Mouse (Mus musculus) forebrain, embryonic 11.5 days (tissue): Measurements from ENCODE around the gene Ssxb5. TPM values are rescaled to one million over a fixed set of nuclear protein-coding genes. Genes with fewer than 3 reads are reported as not detected.
A peak's percentile ranks its signal among the peaks of the same experiment; 100 is the strongest.
"Not testable (repeated sequence)": the region's sequence is repeated elsewhere in the genome, so short reads cannot be mapped to it uniquely, and the experiment has no call there.

ENCODE experiments used
- ATAC-seq: fragments of 200-750 bp; cut with Nextera tagmentation; replicated peaks from 2 replicates; pipeline ENCODE4 v1.8.0; 2017; ENCODE audit warnings: moderate TSS enrichment; ENCODE audit not compliant: low FRiP score
- DNase-seq: peaks from one replicate; pipeline ENCODE4 v3.0.0-alpha.2; 2017; ENCODE audit warnings: low spot score
- H3K27ac ChIP-seq: fragments of 300-500 bp; sonication (generic); 2 replicates; pipeline ENCODE4 v1.5.1; 2014; ENCODE audit warnings: low read depth, low read length
- H3K27me3 ChIP-seq: fragments of 300-500 bp; sonication (generic); 2 replicates; pipeline ENCODE4 v1.6.1; 2014; ENCODE audit warnings: mild to moderate bottlenecking, low read length, mixed read lengths; ENCODE audit not compliant: control insufficient read depth, insufficient read depth
- H3K36me3 ChIP-seq: fragments of 300-500 bp; sonication (generic); 2 replicates; pipeline ENCODE4 v1.6.1; 2014; ENCODE audit warnings: mild to moderate bottlenecking, low read length, moderate library complexity, mixed read lengths; ENCODE audit not compliant: control insufficient read depth, insufficient read depth
- H3K4me1 ChIP-seq: fragments of 300-500 bp; sonication (generic); replicated peaks from 2 replicates; pipeline ENCODE4 v1.6.1; 2014; ENCODE audit warnings: low read length, mixed read lengths; ENCODE audit not compliant: control insufficient read depth, insufficient read depth
- H3K4me2 ChIP-seq: fragments of 300-500 bp; sonication (generic); 2 replicates; pipeline ENCODE4 v1.6.1; 2014; ENCODE audit warnings: low read depth, mild to moderate bottlenecking, low read length, moderate library complexity, mixed read lengths; ENCODE audit not compliant: severe bottlenecking
- H3K4me3 ChIP-seq: fragments of 300-500 bp; sonication (generic); 2 replicates; pipeline ENCODE4 v1.5.1; 2014; ENCODE audit warnings: low read depth, low read length
- H3K9ac ChIP-seq: fragments of 300-500 bp; sonication (generic); 2 replicates; pipeline ENCODE4 v1.6.1; 2014; ENCODE audit warnings: low read length
- H3K9me3 ChIP-seq: fragments of 300-500 bp; sonication (generic); 2 replicates; pipeline ENCODE4 v1.6.1; 2016; ENCODE audit warnings: low read length, mixed read lengths; ENCODE audit not compliant: control insufficient read depth
- WGBS: fragments of 180-500 bp; shearing (Covaris S2); extraction: QIAGEN DNeasy Blood & Tissue Kit; methylation state at CpG from one replicate; pipeline ENCODE4 v1.1.7; 2014; 5-methylcytosine and 5-hydroxymethylcytosine counted together
- polyA plus RNA-seq: library from polyadenylated mRNA; unstranded; fragments of >200 nt; fragmentation: Nextera tagmentation; extraction: Ambion mirVana; gene quantifications from 2 replicates; pipeline ENCODE4 v1.2.1, GENCODE M21; 2014

The Ssxb5 gene
- polyA plus RNA-seq: not detected in 2 replicates

GRCm38 (mm10) chrX:8803391-8803790, at the start of gene Ssxb5:
Gene Ssxb5 (plus strand): TSS chrX:8803691.
- not testable (repeated sequence) for H3K4me3 ChIP-seq, H3K27me3 ChIP-seq, H3K4me2 ChIP-seq, H3K4me1 ChIP-seq, DNase-seq, ATAC-seq, H3K9ac ChIP-seq, H3K27ac ChIP-seq, H3K9me3 ChIP-seq, H3K36me3 ChIP-seq
- WGBS: 78% methylated on average over 4 of the region's 4 CpGs

GRCm38 (mm10) chrX:8832043-8832442, 28.6 kb downstream of the Ssxb5 start:
- H3K27me3 ChIP-seq: no peaks in the 10 kb centered on the region
- H3K9me3 ChIP-seq: no peaks in the 10 kb centered on the region
- no peak for ATAC-seq
- H3K9ac ChIP-seq: no peak overlapping the region
- H3K4me2 ChIP-seq: no peak overlapping the region
- DNase-seq: peak; percentile 47
- H3K27ac ChIP-seq: no peak overlapping the region
- H3K36me3 ChIP-seq: no peaks in the 10 kb centered on the region
- H3K4me1 ChIP-seq: no peaks in the 10 kb centered on the region
- no peak overlapping the region for H3K4me3 ChIP-seq

DNA sequence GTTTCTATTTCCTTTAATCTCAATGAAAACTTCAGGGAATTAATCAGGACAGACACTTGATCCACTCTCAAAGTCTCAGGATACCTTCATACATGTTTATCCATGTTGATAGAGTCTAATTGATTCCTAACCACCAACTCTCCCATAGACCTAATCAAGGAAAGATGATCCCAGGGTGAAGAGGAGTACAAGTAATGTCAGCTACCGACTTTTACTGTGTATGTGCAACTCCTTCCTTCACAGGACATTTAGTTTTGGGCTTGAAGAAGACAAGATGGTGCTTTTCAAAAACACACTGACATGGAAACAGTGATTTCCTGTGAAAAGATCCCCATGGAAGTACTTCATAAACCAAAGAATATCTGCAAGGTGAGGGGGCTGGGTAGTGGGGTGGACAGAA, 40.2 kb downstream of the Ssxb5 start, which contains the start of gene Gm6592:
Gene Gm6592, plus strand, starts transcription at position 301 of the 400 bp plus-strand sequence.
- H3K9me3 ChIP-seq: no peaks in the 10 kb centered on the region
- WGBS: 77% methylated on average over 1 of the region's 1 CpGs
- H3K36me3 ChIP-seq: no peaks in the 10 kb centered on the region
- H3K27ac ChIP-seq: no peak within 1 kb of the TSS
- H3K4me3 ChIP-seq: no peak within 1 kb of the TSS
- no peak within 1 kb of the TSS for H3K4me2 ChIP-seq
- ATAC-seq (no peak), DNase-seq (no peak)
- H3K9ac ChIP-seq: no peak within 1 kb of the TSS
- no peaks in the 10 kb centered on the region for H3K27me3 ChIP-seq
- no peaks in the 10 kb centered on the region for H3K4me1 ChIP-seq

DNA sequence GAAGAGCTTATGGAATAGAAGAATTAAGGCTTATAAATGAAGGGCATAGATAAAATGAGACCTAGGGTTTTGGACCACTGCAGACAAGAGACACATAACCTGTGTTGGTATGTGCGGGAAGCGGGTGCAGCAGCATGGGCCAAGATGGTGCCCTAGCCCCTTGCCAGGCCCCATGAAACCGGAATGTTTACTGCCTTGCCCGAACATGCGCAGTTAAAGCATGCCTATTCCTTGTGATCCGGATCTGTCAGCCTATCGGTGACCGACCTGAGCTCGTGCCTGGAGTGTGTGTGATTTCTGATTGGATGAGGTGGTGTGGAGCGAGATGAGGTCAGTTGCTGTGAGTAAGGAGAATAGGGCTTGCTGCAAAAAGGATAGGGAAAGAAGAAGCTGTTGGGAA, 49.0 kb downstream of the Ssxb5 start:
- ATAC-seq (no peak), DNase-seq (no peak)
- H3K36me3 ChIP-seq: no peaks in the 10 kb centered on the region
- no peak overlapping the region for H3K9ac ChIP-seq
- H3K27ac ChIP-seq: no peak overlapping the region
- H3K27me3 ChIP-seq: no peaks in the 10 kb centered on the region
- H3K9me3 ChIP-seq: no peaks in the 10 kb centered on the region
- H3K4me3 ChIP-seq: no peak overlapping the region
- no peaks in the 10 kb centered on the region for H3K4me1 ChIP-seq
- 90% methylated on average over 10 of the region's 10 CpGs for WGBS
- H3K4me2 ChIP-seq: no peak overlapping the region

Other genes with a start within 250 kb of the Ssxb5 start
- gene Ssxb3, start 211.9 kb upstream of the Ssxb5 start, polyA plus RNA-seq: not detected in 2 replicates
- gene Ssxb8, start 112.8 kb upstream of the Ssxb5 start, polyA plus RNA-seq: not detected in 2 replicates
- not detected in 2 replicates for gene Ssx9, start 55.3 kb upstream of the Ssxb5 start, polyA plus RNA-seq
- not detected in 2 replicates for gene Gm6592, start 40.3 kb downstream of the Ssxb5 start, polyA plus RNA-seq
- not detected in 2 replicates for gene Gm5751, start 70.6 kb downstream of the Ssxb5 start, polyA plus RNA-seq
- 6.3 and 7.1 TPM in 2 replicates for gene B630019K06Rik, start 88.7 kb downstream of the Ssxb5 start, polyA plus RNA-seq
- not detected in 2 replicates for gene Fthl17b, start 159.3 kb downstream of the Ssxb5 start, polyA plus RNA-seq
- not detected in 2 replicates for gene Fthl17c, start 172.9 kb downstream of the Ssxb5 start, polyA plus RNA-seq
- not detected in 2 replicates for gene Fthl17d, start 183.1 kb downstream of the Ssxb5 start, polyA plus RNA-seq
- gene Fthl17e, start 229.8 kb downstream of the Ssxb5 start, polyA plus RNA-seq: not detected in 2 replicates